Mouse (Mus musculus) right cerebral cortex, postnatal 4 days (tissue): ENCODE data around the gene Gm4881.
"Not testable (repeated sequence)": the region's sequence is repeated elsewhere in the genome, so short reads cannot be mapped to it uniquely, and the experiment has no call there.

ENCODE experiments used
- DNase-seq: peaks from one replicate; pipeline ENCODE4 v3.0.0-alpha.2; 2022

Gm4881 gene

GRCm38 (mm10) chr7:24953966-24954365 lies 9.7 kb upstream of the Gm4881 start:
- no peak for DNase-seq

GRCm38 (mm10) chr7:24949958-24950623 lies 5.8 kb upstream of the Gm4881 start:
- DNase-seq, result peak; percentile 81

- no peak for DNase-seq
Observed at GRCm38 (mm10) chr7:24948774-24949173, 4.5 kb upstream of the Gm4881 start.

- no peak for DNase-seq
Observed at GRCm38 (mm10) chr7:24947316-24948048, 3.2 kb upstream of the Gm4881 start.

GRCm38 (mm10) chr7:24943641-24944040 lies 653 bp downstream of the Gm4881 start:
- DNase-seq, result no peak

GRCm38 (mm10) chr7:24931651-24932050 lies 12.6 kb downstream of the Gm4881 start:
- no peak for DNase-seq

GRCm38 (mm10) chr7:24930475-24930874 lies 13.8 kb downstream of the Gm4881 start:
- no peak for DNase-seq

- no peak for DNase-seq
Observed at GRCm38 (mm10) chr7:24919728-24920127, 24.6 kb downstream of the Gm4881 start.

GRCm38 (mm10) chr7:24918763-24919323 lies 25.5 kb downstream of the Gm4881 start:
- no peak for DNase-seq

GRCm38 (mm10) chr7:24912480-24912879 lies 31.8 kb downstream of the Gm4881 start:
- DNase-seq, result no peak

GRCm38 (mm10) chr7:24907211-24907748 lies 37.0 kb downstream of the Gm4881 start:
- DNase-seq, result no peak

- no peak for DNase-seq
Observed at GRCm38 (mm10) chr7:24906551-24906950, 37.7 kb downstream of the Gm4881 start.

GRCm38 (mm10) chr7:24904936-24905335 lies 39.4 kb downstream of the Gm4881 start:
- DNase-seq, result peak; percentile 47

GRCm38 (mm10) chr7:24904070-24904483 lies 40.2 kb downstream of the Gm4881 start:
- DNase-seq, result peak; percentile 94

GRCm38 (mm10) chr7:24903444-24903825 lies 40.9 kb downstream of the Gm4881 start:
- DNase-seq, result no peak

- peak; percentile 49 for DNase-seq
Observed at GRCm38 (mm10) chr7:24902630-24903443, 41.5 kb downstream of the Gm4881 start, which contains the start of gene Arhgef1. Arhgef1 (plus strand) TSS chr7:24902912.

- no peak for DNase-seq
Observed at GRCm38 (mm10) chr7:24902264-24902629, 42.0 kb downstream of the Gm4881 start.

- DNase-seq, result no peak
Observed at GRCm38 (mm10) chr7:24901842-24902241, 42.5 kb downstream of the Gm4881 start.

GRCm38 (mm10) chr7:24901114-24901513 lies 43.2 kb downstream of the Gm4881 start:
- DNase-seq, result no peak

GRCm38 (mm10) chr7:24897959-24898358 lies 46.3 kb downstream of the Gm4881 start:
- no peak for DNase-seq

GRCm38 (mm10) chr7:24897224-24897623 lies 47.1 kb downstream of the Gm4881 start, which contains the start of gene Cd79a:
Cd79a (plus strand) TSS chr7:24897381.
- DNase-seq, result no peak

GRCm38 (mm10) chr7:24896269-24896668 lies 48.0 kb downstream of the Gm4881 start:
- DNase-seq, result no peak

- not testable (repeated sequence) for DNase-seq
Observed at GRCm38 (mm10) chr7:24895749-24896148, 48.5 kb downstream of the Gm4881 start.
